Mouse (Mus musculus) bone marrow, adult 2 months (tissue): ENCODE results near the gene Ccdc32. TPM values are rescaled to one million over a fixed set of nuclear protein-coding genes. Genes with fewer than 3 reads are reported as not detected.

Source experiments
- H3K27ac ChIP-seq: fragments of 200-500 bp; 2 replicates; pipeline ENCODE4 v1.5.1; 2012; ENCODE audit warnings: low read depth, mild to moderate bottlenecking, control low read depth, inconsistent platforms, low read length; ENCODE audit not compliant: control insufficient read depth, poor library complexity, insufficient read depth
- H3K4me1 ChIP-seq: fragments of 200-500 bp; 2 replicates; pipeline ENCODE4 v1.6.1; 2011; ENCODE audit warnings: low read length; ENCODE audit not compliant: control insufficient read depth, insufficient read depth
- H3K4me3 ChIP-seq: fragments of 200-500 bp; replicated peaks from 2 replicates; pipeline ENCODE3; 2011; ENCODE audit warnings: mild to moderate bottlenecking, low read depth, low read length, control low read depth; ENCODE audit not compliant: control insufficient read depth
- CTCF ChIP-seq: fragments of 200-500 bp; IDR thresholded peaks from 2 replicates; pipeline ENCODE4 v1.5.1; 2011; ENCODE audit warnings: low read length, control low read depth; ENCODE audit not compliant: control insufficient read depth, insufficient read depth
- POLR2A ChIP-seq: fragments of 200-500 bp; IDR thresholded peaks from 2 replicates; pipeline ENCODE4 v1.6.1; 2011; ENCODE audit warnings: low read depth, mild to moderate bottlenecking, control low read depth, low read length, borderline replicate concordance; ENCODE audit not compliant: control insufficient read depth
- WGBS: fragments of 180-500 bp; shearing (Covaris S2); methylation state at CpG from one replicate; pipeline ENCODE4 v1.1.7; 2018; 5-methylcytosine and 5-hydroxymethylcytosine counted together
- polyA plus RNA-seq: library from polyadenylated mRNA; stranded (reverse); fragments of >200 nt; gene quantifications from 2 replicates; pipeline ENCODE4 v1.2.4, GENCODE M21; 2011; ENCODE audit warnings: low replicate concordance; ENCODE audit not compliant: missing spikeins, insufficient read depth, insufficient read length

Gene Ccdc32
- polyA plus RNA-seq, 1 experiment: 9.7 TPM

DNA sequence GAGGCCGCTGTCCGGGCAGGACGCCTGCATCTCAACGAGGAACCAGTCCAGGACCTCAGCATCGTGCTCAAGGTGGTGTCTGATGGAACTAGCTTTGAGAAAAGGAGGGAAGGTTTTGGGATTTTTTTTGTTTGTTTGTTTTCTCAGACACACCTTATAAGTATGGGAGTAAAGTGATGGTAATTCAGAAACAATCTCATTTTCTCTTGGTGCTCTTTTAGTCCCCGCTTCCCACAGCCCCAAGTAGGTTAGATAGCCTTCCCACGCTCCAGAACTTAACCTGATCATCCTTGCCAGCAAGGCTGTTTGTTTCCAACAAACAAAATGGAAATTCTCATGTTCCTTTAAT, 6.2 kb upstream of the Ccdc32 start:
- WGBS: 18% methylated on average over 7 of the region's 7 CpGs
- Histone ChIP-seq H3K27ac (peak overlapping the region; percentile 43; the same call in 1 of the 2 replicates), H3K4me1 (no peaks in the 10 kb centered on the region; the same call in none of the 2 replicates), H3K4me3 (peak overlapping the region; percentile 99)
- TF ChIP-seq CTCF (no peak), POLR2A (no peak)

DNA sequence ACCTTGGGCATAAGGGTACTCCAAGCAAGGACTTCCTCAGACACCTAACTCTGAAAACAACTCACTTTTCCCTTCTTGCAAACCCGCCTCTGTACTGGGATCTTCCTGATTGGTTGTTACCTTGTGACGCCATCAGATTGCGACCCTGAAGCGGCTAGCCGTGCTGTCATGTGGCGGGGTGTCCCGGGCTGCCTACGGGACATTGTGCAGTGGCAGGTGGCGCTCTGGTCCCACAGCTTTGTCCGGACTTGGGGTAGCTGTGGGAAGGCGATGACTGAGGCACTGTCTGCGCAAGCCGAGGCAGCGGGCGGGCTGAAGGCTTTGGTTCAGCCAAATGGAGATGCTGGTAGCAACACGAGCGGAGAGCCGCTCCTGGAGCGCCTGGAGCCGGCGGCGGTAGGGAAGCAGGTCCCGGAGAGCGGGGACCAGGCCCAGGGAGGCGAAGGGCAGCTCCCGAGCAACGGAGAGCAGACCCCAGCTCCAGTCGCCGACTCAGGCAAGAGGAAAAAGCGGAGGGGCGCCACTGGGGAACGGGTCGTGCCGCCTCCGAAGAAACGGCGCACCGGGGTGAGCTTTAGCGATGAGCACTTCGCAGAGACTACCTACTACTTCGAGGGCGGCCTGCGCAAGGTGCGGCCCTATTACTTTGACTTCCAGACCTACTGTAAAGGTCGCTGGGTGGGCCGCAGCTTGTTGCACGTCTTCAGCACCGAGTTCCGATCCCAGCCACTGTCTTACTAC, 5.6 kb upstream of the Ccdc32 start, which contains the start of gene Rpusd2:
Rpusd2 (plus strand) TSS at position 135 of the 741 bp plus-strand sequence.
- peak; percentile 85 for TF ChIP-seq POLR2A
- TF ChIP-seq CTCF: peak; percentile 36
- no peaks in the 10 kb centered on the region; the same call in none of the 2 replicates for H3K4me1 ChIP-seq
- peak within 1 kb of the TSS; percentile 43 for H3K27ac ChIP-seq
- under 1% methylated on average over 49 of the region's 49 CpGs for WGBS
- H3K4me3 ChIP-seq: peak within 1 kb of the TSS; percentile 99

DNA sequence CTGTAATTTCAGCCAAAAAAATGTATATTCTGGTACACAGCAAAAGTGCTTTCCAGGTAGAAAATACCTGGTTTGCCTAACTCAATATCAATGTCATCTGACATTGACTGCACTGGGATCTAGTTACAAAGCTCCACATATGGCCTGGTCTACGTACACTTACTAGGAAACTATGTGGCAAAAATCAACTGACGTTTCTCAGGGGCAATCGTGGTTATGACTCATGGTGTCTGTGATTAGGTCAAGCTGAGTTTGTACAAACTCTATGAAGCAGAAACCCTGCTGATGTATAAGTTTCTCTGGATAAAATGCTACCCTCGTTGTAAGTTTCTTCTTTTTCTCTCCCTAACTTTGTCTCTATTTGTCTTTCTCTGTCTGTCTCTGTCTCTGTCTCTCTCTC, 3.0 kb upstream of the Ccdc32 start:
- Histone ChIP-seq H3K27ac (no peak overlapping the region), H3K4me3 (no peak overlapping the region), H3K4me1 (peaks cover 2% of the 10 kb centered on the region)
- TF ChIP-seq POLR2A (no peak), CTCF (no peak)
- 28% methylated on average over 4 of the region's 4 CpGs for WGBS

DNA sequence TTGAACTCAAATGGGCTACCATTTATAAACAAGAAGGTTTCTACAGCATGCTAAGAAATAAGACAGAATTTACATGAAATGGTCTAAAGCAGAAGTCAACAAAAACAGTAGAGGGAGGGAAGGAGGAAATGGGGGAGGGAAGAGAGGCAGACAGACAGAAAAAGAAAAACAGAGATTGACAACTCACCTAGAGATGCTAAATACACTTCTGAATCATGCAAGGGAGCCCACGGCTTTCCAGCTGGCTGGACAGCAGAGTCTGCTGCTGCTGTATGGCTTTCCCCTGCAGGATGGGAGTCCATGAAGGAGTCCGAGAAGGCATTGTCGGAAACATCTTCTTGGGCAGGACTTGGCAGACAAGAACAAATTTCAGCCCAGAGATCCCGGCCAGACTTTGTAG, 2.2 kb downstream of the Ccdc32 start:
- Histone ChIP-seq H3K4me3 (no peak overlapping the region), H3K4me1 (peaks cover 2% of the 10 kb centered on the region; the same call in 1 of the 2 replicates)
- 92% methylated on average over 4 of the region's 4 CpGs for WGBS

DNA sequence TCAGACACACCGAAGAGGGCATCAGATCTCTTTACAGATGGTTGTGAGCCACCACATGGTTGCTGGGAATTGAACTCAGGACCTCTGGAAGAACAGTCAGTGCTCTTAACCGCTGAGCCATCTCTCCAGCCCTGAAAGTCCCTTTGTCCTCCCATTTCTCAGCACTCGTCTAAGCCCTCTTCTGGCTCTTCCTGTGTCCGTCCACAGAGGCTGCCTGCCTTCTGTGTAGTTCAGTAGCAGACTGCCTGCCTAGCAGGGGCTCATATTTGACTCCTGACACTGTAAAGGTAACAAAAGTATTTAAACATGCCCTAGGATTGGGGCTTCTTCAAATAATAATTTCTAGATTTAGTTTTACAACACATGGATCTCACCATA, 4.0 kb downstream of the Ccdc32 start:
- peaks cover 2% of the 10 kb centered on the region; the same call in 1 of the 2 replicates for H3K4me1 ChIP-seq
- no peak overlapping the region for H3K27ac ChIP-seq
- TF ChIP-seq CTCF (no peak), POLR2A (no peak)
- 73% methylated on average over 4 of the region's 4 CpGs for WGBS
- H3K4me3 ChIP-seq: no peak overlapping the region

More for the DNA sequence above, 2.2 kb downstream of the Ccdc32 start:
- TF ChIP-seq POLR2A: no peak
- no peak for TF ChIP-seq CTCF
- H3K27ac ChIP-seq: no peak overlapping the region

DNA sequence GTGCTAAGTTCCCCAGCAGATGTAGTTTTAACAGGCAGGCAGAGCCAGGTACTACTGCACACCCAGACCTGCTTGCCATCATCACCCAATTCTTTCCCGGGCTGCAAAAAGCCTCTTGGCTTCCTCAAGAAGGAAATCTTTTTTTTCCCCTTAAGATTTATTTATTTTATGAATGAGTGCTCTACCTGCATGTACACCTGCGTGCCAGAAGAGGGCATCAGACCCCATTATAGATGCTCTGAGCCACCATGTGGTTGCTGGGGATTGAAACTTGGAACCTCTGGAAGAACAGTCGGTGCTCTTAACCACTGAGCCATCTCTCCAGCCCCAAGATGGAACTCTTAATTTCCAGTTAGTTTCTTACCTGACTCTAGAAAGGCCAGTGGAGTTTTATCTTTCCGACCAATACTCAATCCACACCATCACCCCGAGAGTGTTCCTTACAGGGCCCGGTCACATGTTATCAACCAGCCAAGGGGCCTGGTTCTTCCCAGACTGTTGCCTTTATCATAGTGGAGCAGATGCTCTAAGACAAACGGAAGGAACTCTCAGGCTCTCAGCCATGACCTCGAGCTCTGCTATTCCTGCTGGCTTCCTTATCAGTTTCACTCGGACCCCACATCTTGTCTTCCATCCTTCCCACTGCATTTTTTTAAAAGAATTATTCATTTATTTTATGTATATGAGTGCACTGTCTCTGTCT, 4.5 kb downstream of the Ccdc32 start:
- WGBS: 57% methylated on average over 9 of the region's 9 CpGs
- no peak for TF ChIP-seq POLR2A
- peak; percentile 37; the same call in 1 of the 2 replicates for TF ChIP-seq CTCF
- peaks cover 2% of the 10 kb centered on the region; the same call in 1 of the 2 replicates for H3K4me1 ChIP-seq
- no peak overlapping the region for H3K27ac ChIP-seq
- H3K4me3 ChIP-seq: no peak overlapping the region

DNA sequence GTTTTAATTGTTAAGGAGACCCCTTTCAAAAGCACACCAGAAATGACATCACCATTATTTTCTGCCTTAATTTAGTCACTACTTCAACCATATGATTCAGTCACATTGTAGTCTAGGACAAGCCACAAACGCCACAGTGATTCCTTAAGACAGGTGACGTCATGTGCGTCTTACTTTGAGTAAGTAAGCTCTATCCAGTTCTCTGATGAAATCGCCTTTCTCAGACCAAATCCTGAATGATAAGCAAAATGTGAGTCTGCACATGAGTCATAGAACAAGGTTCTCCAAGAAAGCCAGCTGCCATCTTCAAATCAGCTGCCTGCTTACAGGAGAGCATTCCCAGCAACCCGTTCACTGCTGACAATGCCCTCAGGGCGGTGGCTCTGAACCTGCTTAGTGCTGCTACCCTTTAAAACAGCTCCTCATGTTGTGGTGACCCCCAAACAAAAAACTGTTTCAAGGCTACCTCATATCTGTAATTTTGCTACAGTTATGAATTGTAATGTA, 6.0 kb downstream of the Ccdc32 start:
- H3K4me1 ChIP-seq: no peaks in the 10 kb centered on the region
- H3K4me3 ChIP-seq: no peak overlapping the region
- no peak overlapping the region for H3K27ac ChIP-seq
- no peak for TF ChIP-seq POLR2A
- WGBS: 90% methylated on average over 6 of the region's 6 CpGs

DNA sequence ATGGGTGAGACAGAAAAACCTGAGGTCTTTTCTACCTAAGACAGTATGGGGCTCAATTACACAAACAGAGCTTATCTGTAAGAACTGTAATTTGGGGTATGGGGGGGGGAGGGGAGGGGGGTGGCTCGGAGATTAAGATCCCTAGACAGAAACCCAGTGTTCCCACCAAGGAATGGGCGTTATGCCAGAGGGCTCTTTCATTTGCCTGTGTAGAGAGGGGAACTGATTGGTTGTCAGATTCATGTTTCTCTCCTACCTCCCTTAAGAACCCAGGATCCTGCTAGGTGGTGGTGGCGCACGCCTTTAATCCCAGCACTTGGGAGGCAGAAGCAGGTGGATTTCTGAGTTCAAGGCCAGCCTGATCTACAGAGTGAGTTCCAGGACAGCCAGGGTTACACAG, 9.7 kb downstream of the Ccdc32 start:
- H3K4me3 ChIP-seq: no peak overlapping the region
- peaks cover 1% of the 10 kb centered on the region; the same call in 1 of the 2 replicates for H3K4me1 ChIP-seq
- H3K27ac ChIP-seq: no peak overlapping the region
- TF ChIP-seq POLR2A (no peak), CTCF (no peak)
- WGBS: 71% methylated on average over 4 of the region's 4 CpGs

DNA sequence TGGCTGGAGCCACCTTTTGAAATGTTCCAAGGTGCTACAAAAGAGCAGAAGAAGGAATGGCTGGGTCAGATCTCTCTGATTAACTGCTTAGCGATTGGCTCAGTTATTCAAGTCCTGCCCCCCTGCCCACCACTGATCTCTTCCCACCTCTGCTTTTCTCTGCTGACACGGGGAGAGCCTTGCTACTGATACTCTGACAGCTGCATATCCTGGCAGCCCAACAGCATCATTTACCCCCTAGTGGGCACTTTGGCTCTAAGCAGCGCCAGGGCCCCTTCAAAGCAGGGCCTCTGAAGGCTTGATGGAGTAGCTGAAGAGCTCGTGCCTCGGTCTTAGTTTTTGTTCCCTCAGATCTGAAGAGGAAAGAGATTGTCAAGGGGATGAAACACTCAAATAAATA, 10.1 kb downstream of the Ccdc32 start:
- WGBS: 78% methylated on average over 5 of the region's 5 CpGs
- TF ChIP-seq CTCF: no peak
- TF ChIP-seq POLR2A: no peak
- Histone ChIP-seq H3K4me3 (no peak overlapping the region), H3K4me1 (peaks cover 1% of the 10 kb centered on the region; the same call in 1 of the 2 replicates), H3K27ac (no peak overlapping the region)
